Mouse (Mus musculus): ENCODE results near the gene March1.

GRCm38 (mm10) chr8:66391554-66391953, 773.9 kb downstream of the March1 start:
- TF ChIP-seq POLR2A (IDR thresholded peaks at IDR 0.05; ENCODE audit: control insufficient read depth, extremely low read depth, insufficient read depth, low read length, poor library complexity) (no peak), CTCF (IDR thresholded peaks at IDR 0.05; ENCODE audit: borderline replicate concordance, control insufficient read depth, extremely low read depth, insufficient read depth, low read length, poor library complexity) (no peak)
